Mouse (Mus musculus): ENCODE results near the gene Zmynd10. TPM values are rescaled to one million over a fixed set of nuclear protein-coding genes. Genes with fewer than 3 reads are reported as not detected.

Zmynd10 gene
- polyA plus RNA-seq, 1 experiment from 2014 or later, result 0.54 TPM

DNA sequence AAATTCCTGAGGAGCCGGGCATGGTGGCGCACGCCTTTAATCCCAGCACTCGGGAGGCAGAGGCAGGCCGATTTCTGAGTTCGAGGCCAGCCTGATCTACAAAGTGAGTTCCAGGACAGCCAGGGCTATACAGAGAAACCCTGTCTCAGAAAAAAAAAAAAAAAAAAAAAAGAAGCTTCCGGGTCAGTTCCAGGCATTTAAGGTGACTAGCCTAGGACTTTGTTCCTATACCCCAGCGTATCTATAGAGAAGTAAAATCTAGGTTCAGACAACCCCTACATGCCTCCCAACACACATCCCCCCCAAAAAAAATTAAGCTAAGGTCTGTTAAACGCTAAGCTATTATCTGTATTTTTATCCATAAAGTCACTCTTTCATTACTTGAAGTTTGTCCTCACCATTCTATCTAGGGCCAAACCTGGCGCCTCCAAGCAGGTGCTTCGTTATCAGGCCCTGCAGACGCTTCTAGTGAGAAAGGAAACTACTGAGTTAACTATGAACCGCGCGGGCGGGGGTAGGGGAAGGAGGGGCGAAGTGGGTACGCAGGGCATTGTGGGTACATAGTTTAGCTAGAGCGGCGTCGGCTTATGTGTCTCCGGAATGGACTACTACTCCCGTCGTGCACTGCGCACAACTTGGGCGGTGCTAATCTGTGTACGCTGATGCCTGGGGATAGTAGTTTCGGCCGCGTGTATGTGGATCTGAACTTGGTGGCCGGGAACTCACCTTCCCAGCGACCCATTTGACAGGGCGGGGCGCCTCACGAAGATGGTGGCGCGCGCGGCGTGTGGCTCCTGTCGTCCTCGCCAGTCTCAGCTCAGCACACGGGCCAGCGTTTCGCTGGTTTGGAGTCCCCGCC, 40.1 kb downstream of the Zmynd10 start, which contains the start of gene Ifrd2:
Ifrd2 (plus strand) TSS at position 669 of the 859 bp plus-strand sequence.
- 14% methylated on average over 46 of the region's 46 CpGs for WGBS
- no peaks in the 10 kb centered on the region for H3K9me3 ChIP-seq (ENCODE audit: control insufficient read depth, low read length)
- DNase-seq (ENCODE audit: low spot score) (peak; percentile 94), ATAC-seq (replicated peaks; ENCODE audit: low FRiP score, low TSS enrichment, low read depth) (peak; percentile 97)
- peak within 1 kb of the TSS; percentile 89 for H3K4me2 ChIP-seq (ENCODE audit: low read length)
- H3K9ac ChIP-seq (ENCODE audit: low read length), result peak within 1 kb of the TSS; percentile 65
- peak within 1 kb of the TSS; percentile 77 for H3K4me3 ChIP-seq (ENCODE audit: low read depth, low read length)
- H3K4me1 ChIP-seq (replicated peaks; ENCODE audit: control insufficient read depth, insufficient read depth, low read length), result peaks cover 11% of the 10 kb centered on the region
- H3K36me3 ChIP-seq (ENCODE audit: control insufficient read depth, insufficient read depth, low read length), result peaks cover 34% of the 10 kb centered on the region
- no peak within 1 kb of the TSS; the same call in 1 of the 2 replicates for H3K27ac ChIP-seq (ENCODE audit: low read depth)
- H3K27me3 ChIP-seq (replicated peaks; ENCODE audit: control insufficient read depth, insufficient read depth, low read length), result no peaks in the 10 kb centered on the region

DNA sequence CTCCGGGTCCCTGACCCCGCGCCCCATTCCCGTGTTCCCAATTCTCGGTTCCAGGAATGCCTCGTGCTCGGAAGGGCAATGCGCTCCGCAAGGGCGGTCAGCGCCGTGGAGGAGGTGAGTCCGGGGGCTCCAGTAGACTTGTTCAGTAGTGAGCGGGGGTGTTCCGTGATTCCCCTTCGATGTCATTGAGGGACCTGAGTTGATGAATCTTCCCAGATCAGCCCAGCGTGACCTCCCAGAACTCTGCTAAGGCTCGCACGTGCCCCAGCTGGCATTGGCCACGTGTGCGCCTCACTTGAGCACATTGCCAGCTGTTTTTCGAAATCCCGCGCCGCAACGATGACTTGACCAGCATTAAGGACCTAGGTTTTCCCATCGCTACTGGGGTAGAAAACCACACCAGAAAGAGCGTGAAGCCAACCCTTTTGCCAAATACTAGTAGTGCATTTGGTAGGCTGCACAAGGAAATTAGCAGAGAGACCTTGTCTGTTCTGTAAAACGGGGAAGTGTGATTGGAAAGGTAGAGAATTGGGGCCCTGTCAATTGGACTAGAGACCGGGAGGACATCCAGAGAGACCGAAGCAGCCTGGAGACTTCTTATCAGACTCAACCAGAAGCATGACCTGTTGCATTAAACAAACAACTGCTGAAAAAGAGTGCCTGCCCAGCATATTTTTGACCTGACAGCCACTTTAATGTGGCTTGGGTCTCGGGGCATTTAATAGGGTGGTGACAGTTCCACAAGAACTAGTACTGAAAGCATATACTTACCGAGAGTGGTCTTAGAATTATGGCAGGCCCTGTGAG, 40.9 kb downstream of the Zmynd10 start:
- Histone ChIP-seq H3K27ac (ENCODE audit: low read depth) (no peak overlapping the region), H3K4me2 (ENCODE audit: low read length) (peak overlapping the region; percentile 89), H3K27me3 (replicated peaks; ENCODE audit: control insufficient read depth, insufficient read depth, low read length) (no peaks in the 10 kb centered on the region), H3K4me1 (replicated peaks; ENCODE audit: control insufficient read depth, insufficient read depth, low read length) (peaks cover 11% of the 10 kb centered on the region), H3K36me3 (ENCODE audit: control insufficient read depth, insufficient read depth, low read length) (peaks cover 39% of the 10 kb centered on the region), H3K9ac (ENCODE audit: low read length) (peak overlapping the region; percentile 65), H3K9me3 (ENCODE audit: control insufficient read depth, low read length) (no peaks in the 10 kb centered on the region), H3K4me3 (ENCODE audit: low read depth, low read length) (peak overlapping the region; percentile 77)
- ATAC-seq (replicated peaks; ENCODE audit: low FRiP score, low TSS enrichment, low read depth) (no peak; the same call in 1 of the 2 replicates), DNase-seq (ENCODE audit: low spot score) (no peak)
- WGBS, result 3% methylated on average over 33 of the region's 33 CpGs

DNA sequence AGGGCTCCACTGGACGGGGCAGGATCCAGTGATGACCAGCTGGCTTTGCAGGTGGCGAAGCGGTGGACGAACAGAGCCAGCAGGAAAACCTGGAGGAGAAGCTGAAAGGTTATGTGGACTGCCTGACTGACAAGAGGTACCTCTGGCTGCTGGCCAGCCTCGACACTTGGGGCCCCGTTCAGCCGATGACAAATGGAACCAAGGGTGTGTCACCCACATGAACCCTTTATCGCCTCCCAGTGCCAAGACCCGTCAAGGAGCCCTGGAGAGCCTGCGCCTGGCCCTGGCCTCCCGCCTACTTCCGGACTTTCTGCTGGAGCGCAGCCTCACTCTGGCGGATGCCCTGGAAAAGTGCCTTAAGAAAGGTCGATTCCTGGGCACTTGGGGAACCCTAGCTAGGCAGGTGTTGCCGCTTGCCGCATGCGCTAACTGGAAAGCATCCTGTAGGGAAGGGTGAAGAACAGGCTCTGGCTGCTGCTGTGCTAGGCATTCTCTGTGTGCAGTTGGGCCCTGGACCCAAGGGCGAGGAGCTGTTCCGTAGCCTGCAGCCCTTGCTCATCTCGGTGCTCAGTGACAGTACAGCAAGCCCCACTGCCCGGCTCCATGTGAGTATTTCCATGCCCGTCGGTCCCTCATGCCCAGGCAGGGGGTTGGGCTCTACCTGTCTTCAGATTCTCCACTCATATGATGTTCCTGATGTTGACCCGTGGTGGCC, 43.1 kb downstream of the Zmynd10 start:
- Histone ChIP-seq H3K27me3 (replicated peaks; ENCODE audit: control insufficient read depth, insufficient read depth, low read length) (no peaks in the 10 kb centered on the region), H3K36me3 (ENCODE audit: control insufficient read depth, insufficient read depth, low read length) (peaks cover 56% of the 10 kb centered on the region), H3K9ac (ENCODE audit: low read length) (no peak overlapping the region), H3K9me3 (ENCODE audit: control insufficient read depth, low read length) (no peaks in the 10 kb centered on the region), H3K27ac (ENCODE audit: low read depth) (no peak overlapping the region), H3K4me3 (ENCODE audit: low read depth, low read length) (no peak overlapping the region), H3K4me2 (ENCODE audit: low read length) (no peak overlapping the region), H3K4me1 (replicated peaks; ENCODE audit: control insufficient read depth, insufficient read depth, low read length) (peaks cover 11% of the 10 kb centered on the region)
- WGBS, result 90% methylated on average over 25 of the region's 25 CpGs
- DNase-seq (ENCODE audit: low spot score) (peak; percentile 54), ATAC-seq (replicated peaks; ENCODE audit: low FRiP score, low TSS enrichment, low read depth) (no peak)

DNA sequence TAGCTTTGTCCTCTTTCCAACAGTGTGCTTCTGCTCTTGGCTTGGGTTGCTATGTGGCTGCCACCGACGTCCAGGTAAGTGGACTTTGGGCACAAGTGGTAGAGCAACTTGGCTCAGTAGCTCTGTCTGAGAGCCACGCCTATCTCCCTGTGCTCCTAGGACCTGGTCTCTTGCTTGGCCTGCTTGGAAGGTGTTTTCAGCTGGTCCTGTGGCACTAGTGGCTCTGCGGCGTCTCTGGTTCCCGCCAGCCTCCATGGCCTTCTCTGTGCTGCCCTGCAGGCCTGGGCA, 43.6 kb downstream of the Zmynd10 start:
- H3K27ac ChIP-seq (ENCODE audit: low read depth), result no peak overlapping the region
- no peak for DNase-seq (ENCODE audit: low spot score)
- H3K27me3 ChIP-seq (replicated peaks; ENCODE audit: control insufficient read depth, insufficient read depth, low read length), result no peaks in the 10 kb centered on the region
- peaks cover 56% of the 10 kb centered on the region for H3K36me3 ChIP-seq (ENCODE audit: control insufficient read depth, insufficient read depth, low read length)
- peaks cover 11% of the 10 kb centered on the region for H3K4me1 ChIP-seq (replicated peaks; ENCODE audit: control insufficient read depth, insufficient read depth, low read length)
- H3K4me3 ChIP-seq (ENCODE audit: low read depth, low read length), result no peak overlapping the region
- no peak overlapping the region for H3K9ac ChIP-seq (ENCODE audit: low read length)
- no peak overlapping the region for H3K4me2 ChIP-seq (ENCODE audit: low read length)
- H3K9me3 ChIP-seq (ENCODE audit: control insufficient read depth, low read length), result no peaks in the 10 kb centered on the region
- WGBS, result 93% methylated on average over 6 of the region's 6 CpGs
- no peak for ATAC-seq (replicated peaks; ENCODE audit: low FRiP score, low TSS enrichment, low read depth)

DNA sequence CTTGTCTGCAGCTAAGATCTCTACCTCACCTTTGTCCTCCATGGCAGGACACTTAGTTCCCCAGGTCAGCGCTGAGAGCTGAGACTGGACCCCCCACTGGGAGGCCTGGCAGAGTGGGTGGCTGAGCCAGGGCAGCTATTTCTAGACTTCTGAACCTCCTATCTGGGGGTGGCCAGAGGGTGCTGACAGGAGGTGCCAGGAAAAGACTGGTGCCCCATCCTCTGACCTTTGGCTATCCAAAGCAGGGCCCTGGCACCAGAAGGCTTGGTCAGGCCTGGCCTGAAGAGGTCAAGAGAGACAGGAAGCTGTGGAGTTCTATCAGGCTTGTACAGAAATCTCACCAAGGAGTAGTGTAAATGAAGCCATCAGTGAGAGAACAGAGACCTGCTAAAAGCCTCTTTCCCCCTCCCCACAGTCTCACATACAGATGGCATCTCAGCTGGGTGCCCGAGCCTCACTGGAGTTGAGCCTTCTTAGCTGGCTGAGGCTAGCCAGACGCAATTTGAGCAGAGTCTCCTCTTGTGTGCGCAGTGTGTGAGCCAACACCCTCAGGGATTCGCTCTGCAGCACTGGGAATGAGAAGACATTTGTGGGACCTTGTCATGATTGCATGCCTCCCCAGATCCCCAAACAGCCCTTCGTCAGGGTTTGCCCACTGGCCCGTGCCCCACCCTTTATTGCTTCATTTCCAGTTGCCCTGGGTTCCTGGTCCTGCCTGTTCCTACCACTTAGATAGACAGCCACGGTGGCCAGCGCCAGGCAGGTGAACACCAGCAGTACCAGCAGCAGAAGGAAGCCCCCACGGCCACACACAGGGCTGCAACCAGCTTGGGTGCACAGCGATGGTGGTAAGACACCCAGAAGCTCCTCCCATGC, 46.2 kb downstream of the Zmynd10 start:
- peaks cover 7% of the 10 kb centered on the region for H3K4me1 ChIP-seq (replicated peaks; ENCODE audit: control insufficient read depth, insufficient read depth, low read length)
- no peak overlapping the region for H3K4me3 ChIP-seq (ENCODE audit: low read depth, low read length)
- H3K9ac ChIP-seq (ENCODE audit: low read length), result no peak overlapping the region
- ATAC-seq (replicated peaks; ENCODE audit: low FRiP score, low TSS enrichment, low read depth) (no peak), DNase-seq (ENCODE audit: low spot score) (no peak)
- no peaks in the 10 kb centered on the region for H3K27me3 ChIP-seq (replicated peaks; ENCODE audit: control insufficient read depth, insufficient read depth, low read length)
- no peaks in the 10 kb centered on the region for H3K9me3 ChIP-seq (ENCODE audit: control insufficient read depth, low read length)
- peaks cover 56% of the 10 kb centered on the region for H3K36me3 ChIP-seq (ENCODE audit: control insufficient read depth, insufficient read depth, low read length)
- WGBS, result 86% methylated on average over 11 of the region's 11 CpGs
- no peak overlapping the region for H3K27ac ChIP-seq (ENCODE audit: low read depth)
- no peak overlapping the region for H3K4me2 ChIP-seq (ENCODE audit: low read length)

DNA sequence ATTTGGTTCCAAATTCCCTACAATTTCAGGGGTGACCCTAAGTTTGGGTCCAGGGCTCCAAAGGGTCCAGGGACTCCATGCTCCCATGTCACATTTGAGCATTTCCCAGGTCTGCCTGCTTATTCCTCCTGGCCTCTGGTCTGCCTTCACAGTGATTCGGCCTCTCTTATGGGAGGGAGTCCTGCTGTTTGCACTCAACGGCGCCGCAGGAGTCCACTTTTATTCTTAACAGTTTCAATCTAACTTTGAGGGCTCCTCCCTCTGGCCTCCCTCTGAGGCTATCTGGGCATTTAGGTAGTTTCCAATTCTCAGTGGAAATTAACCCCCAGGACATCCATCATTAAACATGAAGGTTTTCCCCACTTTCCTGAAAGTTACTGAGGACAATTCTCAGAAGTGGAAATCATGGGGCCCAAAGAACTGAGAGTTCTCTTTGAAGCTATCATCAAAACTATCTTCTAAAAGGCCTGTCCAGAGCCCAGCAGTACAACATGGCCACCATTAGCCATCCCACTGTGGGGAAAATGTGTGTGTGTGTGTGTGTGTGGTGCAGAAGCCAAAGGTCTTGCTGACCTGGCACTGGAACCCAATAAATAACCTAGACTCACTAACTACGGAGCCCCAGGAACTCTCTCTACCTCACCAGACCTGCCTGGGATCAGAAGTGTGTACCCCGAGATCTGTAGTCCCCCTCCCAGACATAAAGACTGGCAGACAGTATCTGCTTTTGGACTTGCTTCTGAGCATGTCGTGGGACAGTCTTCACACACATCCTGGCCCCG, 47.4 kb downstream of the Zmynd10 start:
- ATAC-seq (replicated peaks; ENCODE audit: low FRiP score, low TSS enrichment, low read depth), result no peak
- H3K4me2 ChIP-seq (ENCODE audit: low read length), result no peak overlapping the region
- no peaks in the 10 kb centered on the region for H3K9me3 ChIP-seq (ENCODE audit: control insufficient read depth, low read length)
- H3K4me1 ChIP-seq (replicated peaks; ENCODE audit: control insufficient read depth, insufficient read depth, low read length), result no peaks in the 10 kb centered on the region
- peaks cover 56% of the 10 kb centered on the region for H3K36me3 ChIP-seq (ENCODE audit: control insufficient read depth, insufficient read depth, low read length)
- H3K27ac ChIP-seq (ENCODE audit: low read depth), result no peak overlapping the region
- 75% methylated on average over 8 of the region's 8 CpGs for WGBS
- no peak overlapping the region for H3K4me3 ChIP-seq (ENCODE audit: low read depth, low read length)
- DNase-seq (ENCODE audit: low spot score), result no peak
- no peaks in the 10 kb centered on the region for H3K27me3 ChIP-seq (replicated peaks; ENCODE audit: control insufficient read depth, insufficient read depth, low read length)
- no peak overlapping the region for H3K9ac ChIP-seq (ENCODE audit: low read length)

DNA sequence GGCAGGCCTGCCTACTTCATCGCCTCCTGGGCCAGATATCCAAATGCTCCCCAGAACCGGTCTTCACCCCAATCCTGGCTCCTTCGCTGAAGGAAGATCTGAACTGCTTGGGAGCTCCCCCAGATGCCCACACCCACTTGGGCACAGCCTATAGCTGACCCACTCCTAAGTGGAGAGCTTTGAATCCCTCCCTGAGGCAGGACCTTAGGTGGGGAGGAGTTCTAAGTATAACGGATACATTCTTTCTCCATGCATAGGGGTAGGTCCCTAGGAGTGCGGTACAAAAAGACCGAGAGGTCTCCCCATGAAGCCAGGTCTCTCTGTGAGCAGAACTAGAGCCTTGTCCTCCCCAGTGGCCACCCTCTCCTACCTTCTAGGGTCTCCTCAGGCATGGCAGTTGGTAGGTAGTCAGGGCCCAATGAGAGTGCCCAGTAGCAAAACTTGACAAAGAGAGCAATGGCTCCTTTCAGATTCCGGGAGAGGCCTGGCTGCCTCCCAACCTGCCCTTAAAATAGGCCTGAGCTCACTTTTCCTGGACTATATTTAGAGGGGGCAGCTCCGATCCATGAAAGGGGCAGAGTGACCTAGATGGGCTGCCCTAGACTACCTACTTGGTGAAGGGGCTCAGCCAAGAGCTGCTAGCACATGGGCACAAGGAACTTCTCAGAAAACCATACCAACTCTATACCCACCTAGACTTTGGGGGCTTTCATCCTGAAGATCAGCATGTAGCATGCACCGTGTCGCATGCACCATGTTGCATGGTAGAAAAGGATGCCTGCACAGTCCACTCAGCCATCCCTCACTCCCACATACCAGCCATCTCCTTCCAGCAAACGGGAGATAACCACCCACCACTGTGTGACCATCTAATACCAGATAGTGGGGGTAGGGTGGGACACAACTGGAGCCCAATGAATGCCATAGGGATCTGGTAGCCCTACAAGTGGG, 49.8 kb downstream of the Zmynd10 start:
- peaks cover 32% of the 10 kb centered on the region for H3K36me3 ChIP-seq (ENCODE audit: control insufficient read depth, insufficient read depth, low read length)
- WGBS, result 87% methylated on average over 11 of the region's 11 CpGs
- H3K9ac ChIP-seq (ENCODE audit: low read length), result no peak overlapping the region
- ATAC-seq (replicated peaks; ENCODE audit: low FRiP score, low TSS enrichment, low read depth) (no peak), DNase-seq (ENCODE audit: low spot score) (no peak)
- no peak overlapping the region for H3K4me2 ChIP-seq (ENCODE audit: low read length)
- H3K4me3 ChIP-seq (ENCODE audit: low read depth, low read length), result no peak overlapping the region
- H3K27ac ChIP-seq (ENCODE audit: low read depth), result no peak overlapping the region
- no peaks in the 10 kb centered on the region for H3K27me3 ChIP-seq (replicated peaks; ENCODE audit: control insufficient read depth, insufficient read depth, low read length)
- no peaks in the 10 kb centered on the region for H3K4me1 ChIP-seq (replicated peaks; ENCODE audit: control insufficient read depth, insufficient read depth, low read length)
- no peaks in the 10 kb centered on the region for H3K9me3 ChIP-seq (ENCODE audit: control insufficient read depth, low read length)

Measured in intestine, embryonic 14.5 days (tissue).